Mouse (Mus musculus) layer of hippocampus, adult 18-20 months (tissue): ENCODE data around the gene Gcnt2. TPM values are rescaled to one million over a fixed set of nuclear protein-coding genes. Genes with fewer than 3 reads are reported as not detected.
"Not testable (repeated sequence)": the region's sequence is repeated elsewhere in the genome, so short reads cannot be mapped to it uniquely, and the experiment has no call there.

Experiments used
- DNase-seq, 2 experiments: peaks; one replicate each; pipeline ENCODE4 v3.0.0; 2022; ENCODE audit warnings: low spot score in 2 of 2
- total RNA-seq, 2 experiments: library from RNA; stranded (reverse); gene quantifications; 2 replicates each; pipeline ENCODE4 v1.2.3; 2021

Gcnt2 gene
- total RNA-seq, 2 experiments from 2014 or later: 15.2 to 18.3 TPM

- DNase-seq: no peak
These were observed 42.4 kb downstream of the Gcnt2 start for GRCm38 (mm10) chr13:40901831-40902459.

DNA sequence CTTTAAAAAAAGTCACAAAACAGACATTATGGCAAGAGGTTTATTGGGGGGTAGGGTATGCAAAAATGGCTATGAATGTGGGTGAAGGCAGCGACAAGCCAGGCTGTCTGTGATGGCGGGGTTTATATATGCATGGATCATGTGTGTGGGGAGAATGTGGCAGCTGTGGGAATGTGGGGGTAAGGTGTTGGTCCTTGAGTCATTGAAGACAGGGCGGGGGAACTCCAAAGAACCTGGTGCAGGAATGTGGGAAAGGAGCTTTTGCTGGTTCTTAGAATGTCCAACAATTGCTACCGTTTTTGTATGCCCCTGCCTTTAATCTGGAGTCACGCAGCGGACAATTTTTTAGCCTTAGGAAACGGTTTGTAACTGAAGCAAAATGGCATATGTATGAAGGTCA is 44.5 kb downstream of the Gcnt2 start:
- DNase-seq: no peak

GRCm38 (mm10) chr13:40906528-40906927 is 47.0 kb downstream of the Gcnt2 start:
- DNase-seq: no peak

GRCm38 (mm10) chr13:40907274-40907673 is 47.7 kb downstream of the Gcnt2 start:
- DNase-seq: no peak

- DNase-seq: no peak
These were observed 48.5 kb downstream of the Gcnt2 start for GRCm38 (mm10) chr13:40908044-40908443.

DNA sequence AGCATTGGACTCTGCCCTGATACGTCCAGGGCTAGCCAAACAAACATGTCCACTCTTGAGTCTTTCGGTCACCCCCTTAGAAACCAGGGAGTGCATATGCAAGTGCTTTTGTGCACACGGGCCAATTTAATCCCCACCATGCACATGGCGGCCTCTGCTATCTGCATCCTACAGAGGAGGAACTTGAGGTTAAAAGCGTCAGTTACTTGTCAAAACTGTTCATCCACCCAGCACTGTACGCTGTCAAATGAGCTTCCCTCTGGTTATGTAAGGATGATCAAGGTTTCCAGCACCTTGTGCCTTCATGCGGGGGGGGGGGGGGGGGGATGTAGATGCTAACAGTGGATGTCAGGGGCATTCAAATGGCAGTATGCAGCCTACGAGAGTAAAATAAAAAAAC is 49.5 kb downstream of the Gcnt2 start:
- DNase-seq: no peak

DNA sequence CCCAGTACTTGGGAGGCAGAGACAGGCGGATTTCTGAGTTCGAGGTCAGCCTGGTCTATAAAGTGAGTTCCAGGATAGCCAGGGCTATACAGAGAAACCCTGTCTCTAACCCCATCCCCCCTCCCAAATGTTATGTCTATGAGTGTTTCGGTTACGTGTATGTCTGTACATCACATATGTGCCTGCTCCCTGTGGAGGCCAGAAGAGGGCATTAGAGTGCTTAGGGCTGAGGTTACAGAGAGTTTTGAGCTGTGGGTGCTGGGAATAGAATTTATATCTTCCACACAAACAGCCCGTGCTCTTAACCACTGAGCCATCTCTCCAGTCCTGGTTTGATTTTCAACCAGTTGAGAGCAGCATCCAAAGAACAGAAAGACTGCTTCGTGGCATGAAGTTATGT is 50.5 kb downstream of the Gcnt2 start:
- no peak for DNase-seq

DNA sequence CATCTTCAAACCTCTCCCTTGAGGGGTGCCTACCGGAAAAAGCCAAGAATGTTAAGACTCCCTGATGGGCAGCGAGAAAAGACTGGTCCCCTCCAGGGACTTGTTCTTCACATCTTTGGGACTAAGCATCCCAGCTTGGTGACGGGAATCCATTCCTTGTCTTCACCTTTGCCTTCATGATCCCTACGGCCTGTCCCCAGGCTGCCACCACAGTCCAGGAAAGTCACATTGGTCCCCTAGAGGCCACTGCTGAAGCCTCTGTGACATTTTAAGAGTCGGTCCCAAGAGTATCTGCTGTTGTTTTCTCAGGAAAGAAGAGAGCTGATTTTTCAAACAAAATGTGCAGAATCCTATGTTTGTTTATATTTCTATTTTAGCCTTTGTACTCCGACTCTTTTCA is 52.4 kb downstream of the Gcnt2 start:
- no peak for DNase-seq

DNA sequence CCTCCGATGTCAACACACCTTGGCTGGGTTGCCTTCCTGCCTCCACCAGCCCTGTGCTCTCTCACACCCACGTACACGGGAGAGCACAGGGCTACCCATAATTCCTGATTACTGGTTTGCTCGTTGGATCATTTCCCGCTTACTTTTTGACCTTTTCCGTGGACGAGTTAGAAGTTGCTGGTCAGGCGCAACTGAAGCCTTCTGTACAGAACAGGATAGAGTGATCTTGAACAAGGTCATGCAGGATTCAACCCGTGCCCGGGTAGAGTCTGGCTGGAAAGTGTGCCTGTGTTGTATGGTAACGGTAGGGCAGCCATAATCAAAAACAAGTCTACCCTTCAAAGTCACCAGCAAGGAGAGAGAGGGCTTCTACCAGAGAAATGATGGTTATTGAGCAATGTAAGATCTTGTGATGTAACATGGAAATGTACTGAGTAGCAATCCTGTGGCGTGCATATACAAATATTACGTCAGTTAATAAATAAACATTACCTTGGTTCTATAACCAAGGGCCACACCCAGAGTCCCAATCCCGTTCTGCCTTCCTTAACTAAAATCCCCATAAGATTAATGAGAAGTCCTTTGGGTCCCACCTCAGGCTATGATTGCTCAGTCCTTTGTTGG is 54.0 kb downstream of the Gcnt2 start:
- no peak for DNase-seq

GRCm38 (mm10) chr13:40914053-40914585 is 54.6 kb downstream of the Gcnt2 start:
- DNase-seq: no peak

DNA sequence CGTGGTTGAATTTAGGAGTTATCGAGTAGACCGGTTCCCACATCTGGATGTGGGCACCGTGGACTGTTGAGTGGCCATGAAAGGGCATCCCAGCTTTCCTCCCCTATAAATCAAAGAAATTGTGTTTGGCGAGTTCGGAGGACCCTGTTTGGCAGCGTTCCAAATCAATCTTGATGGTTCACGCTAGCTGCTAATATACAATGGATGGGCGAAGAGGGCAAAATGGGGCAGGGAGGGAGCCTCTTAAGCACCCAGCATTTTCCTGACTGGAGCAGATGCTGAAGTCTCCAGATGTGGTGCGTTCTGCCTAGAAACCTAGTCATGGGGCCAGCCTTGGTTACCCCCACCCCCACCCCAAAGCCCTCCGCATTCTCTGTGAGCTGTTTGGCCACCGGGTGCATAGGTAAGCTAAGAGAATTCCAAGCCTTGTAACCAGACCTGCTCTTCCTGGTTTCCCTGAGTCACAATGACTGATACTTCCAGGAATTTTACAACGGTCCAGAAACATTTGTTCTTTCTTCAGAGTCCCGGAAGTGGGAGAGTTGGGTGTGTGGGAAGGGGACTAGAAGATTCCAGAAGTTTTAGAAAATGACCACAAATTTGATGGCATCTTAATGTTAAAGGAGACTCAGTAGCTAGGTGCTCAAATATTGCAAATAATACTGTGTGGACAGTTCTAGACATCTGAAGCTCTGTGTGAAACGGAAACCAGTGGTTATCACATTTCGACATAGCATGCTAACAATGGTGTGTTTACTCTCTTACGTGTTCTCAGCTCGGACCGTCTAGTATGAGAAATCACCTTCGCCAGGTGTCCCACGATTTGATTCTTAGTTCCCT is 57.0 kb downstream of the Gcnt2 start:
- no peak for DNase-seq

GRCm38 (mm10) chr13:40917161-40918091 is 57.9 kb downstream of the Gcnt2 start:
- peak; percentile 37 to 47 for DNase-seq

GRCm38 (mm10) chr13:40921326-40922059 is 61.9 kb downstream of the Gcnt2 start:
- no peak for DNase-seq

GRCm38 (mm10) chr13:40922311-40922877 is 62.8 kb downstream of the Gcnt2 start:
- no peak for DNase-seq

GRCm38 (mm10) chr13:40923756-40924315 is 64.3 kb downstream of the Gcnt2 start:
- no peak for DNase-seq

- peak in 1 of 2 experiments; percentile 13 for DNase-seq
These were observed 68.8 kb downstream of the Gcnt2 start for GRCm38 (mm10) chr13:40928192-40928898.

GRCm38 (mm10) chr13:40931871-40932270 is 72.3 kb downstream of the Gcnt2 start:
- DNase-seq: not testable (repeated sequence)

GRCm38 (mm10) chr13:40932573-40932972 is 73.0 kb downstream of the Gcnt2 start:
- DNase-seq: no peak

- DNase-seq: no peak
These were observed 74.8 kb downstream of the Gcnt2 start for GRCm38 (mm10) chr13:40934341-40934740.
